Mouse (Mus musculus) frontal cortex, postnatal 10 days (tissue): ENCODE measurements around the gene Adgrv1.

Experiments
- DNase-seq, 2 experiments: peaks; one replicate each; pipeline ENCODE4 v3.0.0; 2022; ENCODE audit warnings: low spot score in 2 of 2, mixed read lengths in 1 of 2

Adgrv1 gene

GRCm38 (mm10) chr13:81142268-81142884, 490.6 kb downstream of the Adgrv1 start:
- DNase-seq, result no peak

GRCm38 (mm10) chr13:81136652-81137422, 496.1 kb downstream of the Adgrv1 start:
- no peak for DNase-seq

GRCm38 (mm10) chr13:81135953-81136352, 497.0 kb downstream of the Adgrv1 start:
- no peak for DNase-seq

GRCm38 (mm10) chr13:81134412-81134811, 498.5 kb downstream of the Adgrv1 start:
- no peak for DNase-seq

GRCm38 (mm10) chr13:81133336-81133735, 499.6 kb downstream of the Adgrv1 start:
- no peak for DNase-seq

- no peak for DNase-seq
Observed at GRCm38 (mm10) chr13:81132691-81133090, 500.3 kb downstream of the Adgrv1 start.

GRCm38 (mm10) chr13:81131860-81132259, 501.1 kb downstream of the Adgrv1 start:
- no peak for DNase-seq

GRCm38 (mm10) chr13:81130742-81131524, 502.0 kb downstream of the Adgrv1 start:
- DNase-seq, result no peak

- DNase-seq, result no peak
Observed at GRCm38 (mm10) chr13:81125846-81126245, 507.1 kb downstream of the Adgrv1 start.

GRCm38 (mm10) chr13:81122238-81122637, 510.7 kb downstream of the Adgrv1 start:
- DNase-seq, result no peak

- DNase-seq, result no peak
Observed at GRCm38 (mm10) chr13:81110479-81110878, 522.5 kb downstream of the Adgrv1 start.

- DNase-seq, result no peak
Observed at GRCm38 (mm10) chr13:81109676-81110075, 523.3 kb downstream of the Adgrv1 start.

GRCm38 (mm10) chr13:81108526-81109302, 524.2 kb downstream of the Adgrv1 start:
- no peak for DNase-seq

- no peak for DNase-seq
Observed at GRCm38 (mm10) chr13:81107436-81107835, 525.5 kb downstream of the Adgrv1 start.

- DNase-seq, result no peak
Observed at GRCm38 (mm10) chr13:81103794-81104193, 529.2 kb downstream of the Adgrv1 start.

GRCm38 (mm10) chr13:81096424-81096823, 536.5 kb downstream of the Adgrv1 start:
- DNase-seq, result no peak

GRCm38 (mm10) chr13:81094513-81094912, 538.4 kb downstream of the Adgrv1 start:
- DNase-seq, result no peak

- no peak for DNase-seq
Observed at GRCm38 (mm10) chr13:81090051-81090836, 542.7 kb downstream of the Adgrv1 start.

- no peak for DNase-seq
Observed at GRCm38 (mm10) chr13:81086969-81087682, 545.8 kb downstream of the Adgrv1 start.

- DNase-seq, result no peak
Observed at GRCm38 (mm10) chr13:81072214-81072613, 560.7 kb downstream of the Adgrv1 start.
